Mouse (Mus musculus) lung, postnatal 0 days (tissue): ENCODE data around the gene Gm5269.

Experiments used
- CTCF ChIP-seq: IDR thresholded peaks from 2 replicates; pipeline ENCODE4 v1.5.1; 2016; ENCODE audit warnings: antibody characterized with exemption, mild to moderate bottlenecking
- EP300 ChIP-seq: IDR thresholded peaks from 2 replicates; pipeline ENCODE4 v1.6.1; 2016; ENCODE audit warnings: antibody characterized with exemption, mild to moderate bottlenecking, control low read depth

DNA sequence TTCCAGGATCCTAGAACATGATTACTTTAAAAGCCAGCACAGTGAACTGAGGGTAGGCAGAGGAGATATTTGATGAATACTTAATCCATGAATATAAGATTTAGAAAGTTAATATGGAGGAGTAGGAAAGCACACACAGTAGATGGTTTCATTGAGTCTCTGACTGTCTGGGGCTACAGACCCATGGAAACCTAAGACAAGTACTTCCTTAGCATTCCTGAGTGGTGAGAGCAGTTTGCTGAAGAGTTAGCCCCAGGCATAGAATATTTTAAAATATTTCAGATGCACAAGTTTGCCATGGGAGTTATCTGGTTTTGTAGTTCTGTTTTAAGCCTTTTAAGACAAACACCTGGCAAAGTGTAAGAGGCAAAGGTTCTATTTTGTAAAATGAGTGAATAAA, 28.9 kb downstream of the Gm5269 start:
- no peak for TF ChIP-seq CTCF
- TF ChIP-seq EP300: no peak
